Mouse (Mus musculus) lung, adult 2 months (tissue): Measurements from ENCODE around the gene Fxyd3.

Source experiments
- CTCF ChIP-seq: fragments of 200-500 bp; IDR thresholded peaks from 2 replicates; pipeline ENCODE4 v1.5.1; 2011; ENCODE audit warnings: mild to moderate bottlenecking, low read length, control low read depth; ENCODE audit not compliant: insufficient read depth
- POLR2A ChIP-seq: fragments of 200-500 bp; IDR thresholded peaks from 2 replicates; pipeline ENCODE4 v1.6.1; 2011; ENCODE audit warnings: low read depth, mild to moderate bottlenecking, control low read depth, low read length, borderline replicate concordance; ENCODE audit errors: extremely low read depth

GRCm38 (mm10) chr7:31070324-31070723, 6.2 kb downstream of the Fxyd3 start:
- no peak for TF ChIP-seq CTCF
- TF ChIP-seq POLR2A: no peak
